Mouse (Mus musculus) hindbrain, embryonic 12.5 days (tissue): ENCODE measurements around the gene Olfr1509. TPM values are rescaled to one million over a fixed set of nuclear protein-coding genes. Genes with fewer than 3 reads are reported as not detected.

Experiments used
- polyA plus RNA-seq: library from polyadenylated mRNA; unstranded; fragments of >200 nt; fragmentation: Nextera tagmentation; extraction: Ambion mirVana; gene quantifications from 2 replicates; pipeline ENCODE4 v1.2.1, GENCODE M21; 2016

Gene Olfr1509
- polyA plus RNA-seq, 1 experiment from 2014 or later, result not detected

Other genes starting within 250 kb of the Olfr1509 start
- 68.3 and 72.3 TPM in 2 replicates for gene Supt16, start 245.6 kb upstream of the Olfr1509 start, polyA plus RNA-seq
- 57.4 and 57.7 TPM in 2 replicates for gene Chd8, start 185.2 kb upstream of the Olfr1509 start, polyA plus RNA-seq
- gene Tox4, start 163.8 kb upstream of the Olfr1509 start, polyA plus RNA-seq, result 51.1 and 57.3 TPM in 2 replicates
- 40.6 and 51.9 TPM in 2 replicates for gene Rab2b, start 163.4 kb upstream of the Olfr1509 start, polyA plus RNA-seq
- 54.7 and 56.1 TPM in 2 replicates for gene Mettl3, start 137.9 kb upstream of the Olfr1509 start, polyA plus RNA-seq
- gene Sall2, start 114.2 kb upstream of the Olfr1509 start, polyA plus RNA-seq, result 60.7 and 62.8 TPM in 2 replicates
- 0.06 TPM in 1 of 2 replicates, not detected in the other for gene Olfr1513, start 86.6 kb upstream of the Olfr1509 start, polyA plus RNA-seq
- gene Olfr1512, start 63.8 kb upstream of the Olfr1509 start, polyA plus RNA-seq, result not detected in 2 replicates
- not detected in 2 replicates for gene Olfr1511, start 45.6 kb upstream of the Olfr1509 start, polyA plus RNA-seq
- not detected in 2 replicates for gene Olfr1510, start 28.6 kb upstream of the Olfr1509 start, polyA plus RNA-seq
- gene Olfr1508, start 24.5 kb downstream of the Olfr1509 start, polyA plus RNA-seq, result not detected in 2 replicates
- gene Olfr1507, start 52.8 kb downstream of the Olfr1509 start, polyA plus RNA-seq, result not detected in 2 replicates